Mouse (Mus musculus) intestine, embryonic 14.5 days (tissue): ENCODE data around the gene Cldn20. TPM values are rescaled to one million over a fixed set of nuclear protein-coding genes. Genes with fewer than 3 reads are reported as not detected.

Source experiments
- ATAC-seq: fragments of 200-750 bp; cut with Nextera tagmentation; replicated peaks from 2 replicates; pipeline ENCODE4 v1.8.0; 2017; ENCODE audit warnings: low read depth, moderate number of reproducible peaks, moderate TSS enrichment, moderate library complexity; ENCODE audit not compliant: low FRiP score, low TSS enrichment
- DNase-seq: peaks from one replicate; pipeline ENCODE4 v3.0.0-alpha.2; 2018; ENCODE audit warnings: low spot score
- H3K27ac ChIP-seq: fragments of 300-500 bp; sonication (generic); 2 replicates; pipeline ENCODE4 v1.5.1; 2014; ENCODE audit warnings: low read depth, mild to moderate bottlenecking, control low read depth
- H3K27me3 ChIP-seq: fragments of 300-500 bp; sonication (generic); replicated peaks from 2 replicates; pipeline ENCODE4 v1.6.1; 2014; ENCODE audit warnings: low read length, control low read depth; ENCODE audit not compliant: control insufficient read depth, insufficient read depth
- H3K36me3 ChIP-seq: fragments of 300-500 bp; sonication (generic); 2 replicates; pipeline ENCODE4 v1.6.1; 2014; ENCODE audit warnings: low read length, control low read depth; ENCODE audit not compliant: control insufficient read depth, insufficient read depth
- H3K4me1 ChIP-seq: fragments of 300-500 bp; sonication (generic); replicated peaks from 2 replicates; pipeline ENCODE4 v1.6.1; 2014; ENCODE audit warnings: low read length, control low read depth, mixed read lengths; ENCODE audit not compliant: control insufficient read depth, insufficient read depth
- H3K4me2 ChIP-seq: fragments of 300-500 bp; sonication (generic); 2 replicates; pipeline ENCODE4 v1.6.1; 2014; ENCODE audit warnings: low read length
- H3K4me3 ChIP-seq: fragments of 300-500 bp; sonication (generic); 2 replicates; pipeline ENCODE4 v1.5.1; 2014; ENCODE audit warnings: low read depth, low read length, control low read depth, mixed read lengths
- H3K9ac ChIP-seq: fragments of 300-500 bp; sonication (generic); 2 replicates; pipeline ENCODE4 v1.6.1; 2014; ENCODE audit warnings: mild to moderate bottlenecking, low read length
- H3K9me3 ChIP-seq: fragments of 300-500 bp; sonication (generic); 2 replicates; pipeline ENCODE4 v1.6.1; 2016; ENCODE audit warnings: low read length, control low read depth; ENCODE audit not compliant: control insufficient read depth
- WGBS: fragments of 180-500 bp; shearing (Covaris S2); extraction: QIAGEN DNeasy Blood & Tissue Kit; methylation state at CpG from one replicate; pipeline ENCODE4 v1.1.7; 2014; 5-methylcytosine and 5-hydroxymethylcytosine counted together
- polyA plus RNA-seq: library from polyadenylated mRNA; unstranded; fragments of >200 nt; fragmentation: Nextera tagmentation; extraction: Ambion mirVana; gene quantifications from 2 replicates; pipeline ENCODE4 v1.2.1, GENCODE M21; 2014

Cldn20 gene
- polyA plus RNA-seq, 1 experiment from 2014 or later = not detected

- no peaks in the 10 kb centered on the region for H3K9me3 ChIP-seq
- H3K27ac ChIP-seq = no peak overlapping the region
- DNase-seq = no peak
- no peak overlapping the region for H3K4me2 ChIP-seq
- ATAC-seq = no peak
- no peaks in the 10 kb centered on the region for H3K4me1 ChIP-seq
- no peaks in the 10 kb centered on the region for H3K27me3 ChIP-seq
- H3K4me3 ChIP-seq = no peak overlapping the region
- H3K9ac ChIP-seq = no peak overlapping the region
- H3K36me3 ChIP-seq = no peaks in the 10 kb centered on the region
- 73% methylated on average over 2 of the region's 2 CpGs for WGBS
Measured at GRCm38 (mm10) chr17:3495576-3495975, 36.8 kb upstream of the Cldn20 start.

DNA sequence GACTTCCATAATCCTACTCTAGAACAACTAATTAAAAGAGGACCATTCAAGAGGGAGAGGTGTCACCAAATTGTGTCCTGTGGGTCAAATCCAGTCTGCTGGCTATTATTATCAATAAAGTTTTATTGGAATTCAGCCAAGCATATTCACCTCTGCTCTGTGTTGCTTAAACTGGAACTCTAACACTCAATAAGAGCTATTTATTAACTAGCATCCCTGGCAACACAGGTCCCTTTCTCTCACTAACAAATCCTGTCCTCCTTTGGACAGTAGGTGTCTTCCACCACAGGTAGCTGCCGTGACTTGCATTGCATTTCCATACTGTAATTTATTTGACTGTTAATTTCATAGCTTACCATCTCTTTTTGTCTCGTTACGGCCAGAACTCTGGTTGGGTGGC lies 36.3 kb upstream of the Cldn20 start:
- ATAC-seq = no peak
- no peak overlapping the region for H3K4me2 ChIP-seq
- H3K27me3 ChIP-seq = no peaks in the 10 kb centered on the region
- H3K9ac ChIP-seq = no peak overlapping the region
- no peak for DNase-seq
- H3K4me1 ChIP-seq = no peaks in the 10 kb centered on the region
- no peak overlapping the region for H3K27ac ChIP-seq
- H3K9me3 ChIP-seq = no peaks in the 10 kb centered on the region
- 83% methylated on average over 3 of the region's 3 CpGs for WGBS
- no peak overlapping the region for H3K4me3 ChIP-seq
- no peaks in the 10 kb centered on the region for H3K36me3 ChIP-seq

GRCm38 (mm10) chr17:3498086-3498485 lies 34.3 kb upstream of the Cldn20 start:
- H3K9me3 ChIP-seq = no peaks in the 10 kb centered on the region
- no peaks in the 10 kb centered on the region for H3K36me3 ChIP-seq
- H3K4me3 ChIP-seq = no peak overlapping the region
- H3K4me2 ChIP-seq = no peak overlapping the region
- H3K9ac ChIP-seq = no peak overlapping the region
- peak; percentile 76 for DNase-seq
- no peak overlapping the region for H3K27ac ChIP-seq
- ATAC-seq = no peak
- no peaks in the 10 kb centered on the region for H3K27me3 ChIP-seq
- 30% methylated on average over 3 of the region's 3 CpGs for WGBS
- no peaks in the 10 kb centered on the region for H3K4me1 ChIP-seq

DNA sequence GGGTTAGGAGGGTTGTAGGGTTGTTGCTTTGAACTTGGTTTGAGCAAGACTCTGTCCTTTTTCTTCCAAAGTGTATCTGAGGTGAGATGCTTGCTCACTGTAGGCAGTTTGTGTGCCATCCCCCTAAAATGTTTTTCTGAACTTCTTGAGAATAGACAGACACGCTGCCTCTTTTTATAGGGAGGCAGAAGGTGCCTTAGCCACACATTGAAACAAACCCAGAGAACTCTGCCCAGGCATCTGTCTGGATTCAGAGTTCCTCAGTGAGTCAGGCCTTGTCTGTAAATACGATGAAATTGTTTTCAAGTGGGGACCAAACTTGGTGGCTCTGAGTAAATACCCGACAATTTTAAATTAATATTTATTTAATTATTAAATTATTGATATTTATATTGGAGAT lies 33.8 kb upstream of the Cldn20 start:
- H3K27ac ChIP-seq = no peak overlapping the region
- H3K9ac ChIP-seq = no peak overlapping the region
- ATAC-seq (no peak), DNase-seq (no peak)
- H3K4me3 ChIP-seq = no peak overlapping the region
- H3K9me3 ChIP-seq = no peaks in the 10 kb centered on the region
- no peak overlapping the region for H3K4me2 ChIP-seq
- H3K36me3 ChIP-seq = no peaks in the 10 kb centered on the region
- H3K27me3 ChIP-seq = no peaks in the 10 kb centered on the region
- H3K4me1 ChIP-seq = no peaks in the 10 kb centered on the region
- WGBS = 75% methylated on average over 3 of the region's 3 CpGs

DNA sequence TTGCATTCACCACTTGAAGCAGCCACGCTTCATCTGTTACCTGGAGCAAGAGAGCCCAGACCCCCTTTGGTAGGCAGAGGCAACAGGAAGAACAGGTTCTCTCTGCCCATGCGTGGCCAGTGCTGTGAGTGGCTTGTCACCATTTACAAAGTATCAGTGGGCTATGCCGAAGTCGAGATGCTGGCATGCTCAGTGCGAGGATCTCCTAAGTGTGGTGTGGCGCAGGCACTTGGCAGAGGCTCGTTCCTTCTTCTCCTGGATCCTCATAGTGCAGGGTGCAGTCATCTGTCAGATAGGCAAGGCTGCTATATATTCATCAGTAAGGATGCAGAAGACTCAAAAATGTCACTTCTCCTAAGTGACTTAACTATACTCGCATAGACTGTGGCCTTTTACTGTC lies 32.9 kb upstream of the Cldn20 start:
- DNase-seq = no peak
- no peak overlapping the region for H3K9ac ChIP-seq
- no peak for ATAC-seq
- no peaks in the 10 kb centered on the region for H3K27me3 ChIP-seq
- no peaks in the 10 kb centered on the region for H3K4me1 ChIP-seq
- no peak overlapping the region for H3K27ac ChIP-seq
- H3K4me3 ChIP-seq = no peak overlapping the region
- WGBS = 91% methylated on average over 8 of the region's 8 CpGs
- H3K36me3 ChIP-seq = no peaks in the 10 kb centered on the region
- no peak overlapping the region for H3K4me2 ChIP-seq
- no peaks in the 10 kb centered on the region for H3K9me3 ChIP-seq

DNA sequence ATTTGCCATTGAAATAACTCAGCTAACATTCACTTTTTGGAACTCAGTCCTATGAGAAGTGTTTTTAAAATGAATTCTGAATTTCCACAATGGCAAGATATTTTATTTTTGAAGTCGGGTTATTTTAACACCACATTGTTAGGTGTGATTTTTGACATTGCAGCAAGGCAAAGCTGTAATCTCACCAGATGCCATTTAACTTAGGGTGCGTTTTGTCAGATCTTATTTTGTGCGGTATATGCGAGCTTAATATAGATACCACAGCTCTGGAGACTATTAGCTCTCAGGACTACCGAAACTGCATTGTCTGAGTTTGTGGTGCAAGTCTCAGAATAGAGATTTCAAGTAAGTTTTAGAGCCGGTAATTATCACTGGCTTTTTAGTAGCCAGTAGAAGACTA lies 32.3 kb upstream of the Cldn20 start:
- no peak overlapping the region for H3K4me3 ChIP-seq
- no peaks in the 10 kb centered on the region for H3K4me1 ChIP-seq
- no peak overlapping the region for H3K27ac ChIP-seq
- no peak for ATAC-seq
- no peaks in the 10 kb centered on the region for H3K36me3 ChIP-seq
- no peaks in the 10 kb centered on the region for H3K9me3 ChIP-seq
- WGBS = 93% methylated on average over 6 of the region's 6 CpGs
- no peaks in the 10 kb centered on the region for H3K27me3 ChIP-seq
- H3K4me2 ChIP-seq = no peak overlapping the region
- H3K9ac ChIP-seq = no peak overlapping the region
- DNase-seq = no peak

- no peak for ATAC-seq
- Histone ChIP-seq H3K36me3 (no peaks in the 10 kb centered on the region), H3K4me2 (no peak overlapping the region), H3K9ac (no peak overlapping the region), H3K9me3 (no peaks in the 10 kb centered on the region), H3K27me3 (no peaks in the 10 kb centered on the region), H3K27ac (no peak overlapping the region), H3K4me1 (no peaks in the 10 kb centered on the region), H3K4me3 (no peak overlapping the region)
- WGBS = 83% methylated on average over 4 of the region's 4 CpGs
- DNase-seq = no peak
Measured at GRCm38 (mm10) chr17:3500936-3501335, 31.4 kb upstream of the Cldn20 start.

GRCm38 (mm10) chr17:3505711-3506110 lies 26.6 kb upstream of the Cldn20 start:
- Histone ChIP-seq H3K36me3 (no peaks in the 10 kb centered on the region), H3K4me1 (no peaks in the 10 kb centered on the region), H3K4me3 (no peak overlapping the region), H3K9ac (no peak overlapping the region), H3K27me3 (no peaks in the 10 kb centered on the region), H3K27ac (no peak overlapping the region), H3K4me2 (no peak overlapping the region), H3K9me3 (no peaks in the 10 kb centered on the region)
- DNase-seq (no peak), ATAC-seq (no peak)
- WGBS = 96% methylated on average over 1 of the region's 1 CpGs

DNA sequence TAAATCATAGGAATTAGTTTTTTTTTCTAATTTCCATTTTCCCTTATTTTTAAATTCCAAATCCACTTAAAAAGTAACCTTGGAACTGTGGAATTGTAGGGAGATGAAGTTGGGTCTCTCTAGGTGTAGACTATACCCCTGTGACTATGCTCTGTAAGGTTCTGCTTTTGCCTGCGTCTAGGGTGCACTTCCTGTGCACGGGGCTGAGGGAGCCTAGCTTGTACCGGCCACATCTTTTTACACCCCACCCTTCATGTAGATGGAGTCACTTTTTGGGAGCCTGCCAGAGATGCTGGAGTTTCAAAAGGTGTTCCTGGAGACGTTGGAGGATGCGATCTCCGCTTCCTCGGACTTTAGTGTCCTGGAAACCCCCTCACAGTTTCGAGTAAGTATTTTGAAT lies 25.8 kb upstream of the Cldn20 start:
- DNase-seq = no peak
- Histone ChIP-seq H3K27me3 (no peaks in the 10 kb centered on the region), H3K4me1 (no peaks in the 10 kb centered on the region), H3K9ac (no peak overlapping the region), H3K4me2 (no peak overlapping the region), H3K27ac (no peak overlapping the region), H3K9me3 (no peaks in the 10 kb centered on the region), H3K36me3 (no peaks in the 10 kb centered on the region), H3K4me3 (no peak overlapping the region)
- no peak for ATAC-seq
- 88% methylated on average over 8 of the region's 8 CpGs for WGBS
